Mouse (Mus musculus) olfactory bulb, adult 2 months (tissue): ENCODE results near the gene Mast4. TPM values are rescaled to one million over a fixed set of nuclear protein-coding genes. Genes with fewer than 3 reads are reported as not detected.
A peak's percentile ranks its signal among the peaks of the same experiment; 100 is the strongest.
"Not testable (repeated sequence)": the region's sequence is repeated elsewhere in the genome, so short reads cannot be mapped to it uniquely, and the experiment has no call there.

Experiments used
- H3K27ac ChIP-seq: fragments of 200-500 bp; 2 replicates; pipeline ENCODE4 v1.5.1; 2012; ENCODE audit warnings: low read depth, low read length; ENCODE audit not compliant: insufficient read depth
- H3K4me1 ChIP-seq: fragments of 200-500 bp; 2 replicates; pipeline ENCODE4 v1.6.1; 2012; ENCODE audit warnings: low read length; ENCODE audit not compliant: control insufficient read depth, insufficient read depth
- H3K4me3 ChIP-seq: fragments of 200-500 bp; 2 replicates; pipeline ENCODE4 v1.5.1; 2012; ENCODE audit warnings: mild to moderate bottlenecking, low read depth, low read length, moderate library complexity; ENCODE audit not compliant: insufficient read depth
- CTCF ChIP-seq: fragments of 200-500 bp; IDR thresholded peaks from 2 replicates; pipeline ENCODE4 v1.5.1; 2012; ENCODE audit warnings: low read depth, mild to moderate bottlenecking, low read length, moderate library complexity; ENCODE audit not compliant: insufficient read depth
- POLR2A ChIP-seq: fragments of 200-500 bp; IDR thresholded peaks from 2 replicates; pipeline ENCODE4 v1.6.1; 2012; ENCODE audit warnings: mild to moderate bottlenecking, low read depth, low read length, moderate library complexity; ENCODE audit not compliant: insufficient read depth
- WGBS: fragments of 180-500 bp; shearing (Covaris S2); methylation state at CpG from one replicate; pipeline ENCODE4 v1.1.7; 2018; 5-methylcytosine and 5-hydroxymethylcytosine counted together
- polyA plus RNA-seq: library from polyadenylated mRNA; stranded (reverse); fragments of >200 nt; gene quantifications from 2 replicates; pipeline ENCODE4 v1.2.4, GENCODE M21; 2012; ENCODE audit warnings: low replicate concordance; ENCODE audit not compliant: missing spikeins, insufficient read depth, insufficient read length

Mast4 gene
- polyA plus RNA-seq: not detected in 2 replicates

GRCm38 (mm10) chr13:103334392-103334686 lies at the start of gene Mast4:
Gene Mast4, minus strand, starts transcription at chr13:103334497.
- H3K4me3 ChIP-seq: peak within 1 kb of the TSS; percentile 57
- H3K4me1 ChIP-seq: peaks cover 9% of the 10 kb centered on the region
- H3K27ac ChIP-seq: no peak within 1 kb of the TSS
- WGBS: under 1% methylated on average over 44 of the region's 44 CpGs
- peak; percentile 26; the same call in 1 of the 2 replicates for TF ChIP-seq POLR2A
- no peak for TF ChIP-seq CTCF

GRCm38 (mm10) chr13:103374495-103374894 lies 40.2 kb upstream of the Mast4 start:
- no peaks in the 10 kb centered on the region for H3K4me1 ChIP-seq
- 84% methylated on average over 1 of the region's 1 CpGs for WGBS
- H3K4me3 ChIP-seq: no peak overlapping the region
- TF ChIP-seq POLR2A (no peak), CTCF (no peak)
- H3K27ac ChIP-seq: no peak overlapping the region

GRCm38 (mm10) chr13:103369194-103369593 lies 34.9 kb upstream of the Mast4 start:
- Histone ChIP-seq H3K27ac (no peak overlapping the region), H3K4me1 (no peaks in the 10 kb centered on the region), H3K4me3 (no peak overlapping the region)
- 54% methylated on average over 7 of the region's 7 CpGs for WGBS
- TF ChIP-seq CTCF: no peak
- no peak for TF ChIP-seq POLR2A

GRCm38 (mm10) chr13:103363181-103363580 lies 28.9 kb upstream of the Mast4 start:
- Histone ChIP-seq H3K4me3 (no peak overlapping the region), H3K27ac (no peak overlapping the region), H3K4me1 (no peaks in the 10 kb centered on the region)
- whole genome bisulfite sequencing: 87% methylated on average over 10 of the region's 10 CpGs
- TF ChIP-seq POLR2A (no peak), CTCF (no peak)

- not testable (repeated sequence) for H3K27ac ChIP-seq, H3K4me3 ChIP-seq, H3K4me1 ChIP-seq
- 97% methylated on average over 16 of the region's 16 CpGs for WGBS
Observed at GRCm38 (mm10) chr13:103357415-103357814, 23.1 kb upstream of the Mast4 start.

- not testable (repeated sequence) for H3K4me3 ChIP-seq, H3K4me1 ChIP-seq, H3K27ac ChIP-seq
- WGBS: 97% methylated on average over 5 of the region's 6 CpGs
Observed at GRCm38 (mm10) chr13:103356909-103357308, 22.6 kb upstream of the Mast4 start.

- TF ChIP-seq POLR2A: no peak
- TF ChIP-seq CTCF: no peak
- 59% methylated on average over 3 of the region's 3 CpGs for WGBS
- no peaks in the 10 kb centered on the region for H3K4me1 ChIP-seq
- H3K27ac ChIP-seq: no peak overlapping the region
- H3K4me3 ChIP-seq: no peak overlapping the region
Observed at GRCm38 (mm10) chr13:103354737-103355136, 20.4 kb upstream of the Mast4 start.

- WGBS: 91% methylated on average over 8 of the region's 8 CpGs
- TF ChIP-seq POLR2A: no peak
- no peak for TF ChIP-seq CTCF
- H3K27ac ChIP-seq: no peak overlapping the region
- H3K4me1 ChIP-seq: no peaks in the 10 kb centered on the region
- H3K4me3 ChIP-seq: no peak overlapping the region
Observed at GRCm38 (mm10) chr13:103344749-103345148, 10.5 kb upstream of the Mast4 start.

GRCm38 (mm10) chr13:103344006-103344720 lies 9.9 kb upstream of the Mast4 start:
- H3K4me1 ChIP-seq: no peaks in the 10 kb centered on the region
- H3K4me3 ChIP-seq: no peak overlapping the region
- TF ChIP-seq POLR2A: no peak
- no peak for TF ChIP-seq CTCF
- no peak overlapping the region for H3K27ac ChIP-seq
- 92% methylated on average over 8 of the region's 8 CpGs for WGBS

GRCm38 (mm10) chr13:103341031-103341430 lies 6.7 kb upstream of the Mast4 start:
- H3K4me1 ChIP-seq: no peaks in the 10 kb centered on the region
- WGBS: 95% methylated on average over 4 of the region's 4 CpGs
- no peak overlapping the region for H3K27ac ChIP-seq
- TF ChIP-seq POLR2A: no peak
- no peak for TF ChIP-seq CTCF
- no peak overlapping the region for H3K4me3 ChIP-seq
